Mouse (Mus musculus): ENCODE measurements around the gene Nhsl2. TPM values are rescaled to one million over a fixed set of nuclear protein-coding genes. Genes with fewer than 3 reads are reported as not detected.
A peak's percentile ranks its signal among the peaks of the same experiment; 100 is the strongest.
"Not testable (repeated sequence)": the region's sequence is repeated elsewhere in the genome, so short reads cannot be mapped to it uniquely, and the experiment has no call there.

The Nhsl2 gene
- 10 to 100 TPM in 1 of 4 experiments, 1 to 10 TPM in 3; 4.4 to 11.5 (median 5.7) TPM for total RNA-seq (2022)

DNA sequence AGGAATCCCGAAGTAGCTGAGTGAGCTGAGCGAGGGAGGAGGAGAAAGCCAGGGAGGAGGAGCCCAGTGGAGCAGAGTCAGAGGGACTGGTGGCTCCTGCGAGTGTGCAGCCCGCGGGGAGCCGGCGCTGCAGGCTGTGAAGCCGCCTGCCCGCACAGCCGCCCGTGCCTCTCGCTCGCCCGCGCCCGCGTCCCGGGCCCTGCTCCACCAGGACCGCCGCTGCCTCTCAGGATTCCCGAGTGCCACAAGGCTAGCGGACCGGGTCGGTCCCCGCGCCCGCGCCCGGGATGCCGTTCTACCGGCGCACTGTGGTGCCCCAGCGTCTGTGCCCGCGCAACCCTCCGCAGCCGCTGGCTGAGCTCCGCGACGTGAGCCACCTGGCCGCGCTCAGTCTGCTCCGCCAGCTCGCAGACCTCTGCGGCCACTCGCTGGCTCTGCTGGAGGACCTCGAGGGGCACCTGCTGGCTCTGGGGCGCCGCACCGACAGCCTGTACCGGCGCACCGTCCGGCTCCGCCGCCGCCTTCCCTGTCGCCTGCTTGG, at the start of gene Nhsl2:
Gene Nhsl2, plus strand, starts transcription at position 105 of the 541 bp plus-strand sequence.
- no peak for DNase-seq

GRCm38 (mm10) chrX:101805512-101805911, 43.7 kb upstream of the Nhsl2 start:
- no peak for DNase-seq

DNA sequence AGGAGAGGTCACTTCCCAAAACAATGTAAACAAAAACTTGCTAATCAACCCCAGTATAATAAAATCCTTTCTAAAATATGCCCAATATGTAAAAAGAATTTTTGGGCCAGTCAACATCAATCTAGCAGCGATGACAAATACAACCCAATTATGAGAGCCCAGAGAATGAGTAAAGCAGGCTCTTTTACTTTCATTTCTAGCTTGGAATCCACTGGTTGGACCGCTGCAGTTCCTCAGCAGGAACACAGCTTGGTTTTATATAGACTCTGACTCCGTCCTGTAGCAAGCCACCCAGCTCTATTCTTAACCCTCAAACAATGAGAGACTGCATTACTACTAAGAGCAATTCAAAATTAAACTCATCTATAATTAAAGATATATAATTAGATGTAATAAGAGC, 37.4 kb upstream of the Nhsl2 start:
- DNase-seq: no peak

DNA sequence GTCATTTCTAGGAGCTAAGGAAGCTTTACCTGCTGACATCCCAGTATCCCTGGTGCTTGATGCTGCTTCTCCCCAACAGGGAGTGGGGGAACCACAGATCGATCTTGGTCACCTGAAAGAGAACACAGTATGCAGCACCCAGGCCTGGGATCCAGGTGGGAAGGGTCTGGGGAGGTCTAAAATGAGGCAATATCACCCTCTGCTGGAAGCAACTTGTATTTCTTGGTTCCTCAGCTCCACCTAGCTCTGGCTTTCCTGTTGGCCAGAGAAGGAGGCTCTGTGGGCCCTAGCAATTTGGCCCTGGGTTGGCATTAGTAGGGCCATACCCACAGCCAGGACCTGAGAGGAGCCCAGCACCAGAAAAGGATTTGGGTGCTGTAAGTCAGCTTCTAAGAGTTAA, 30.0 kb upstream of the Nhsl2 start:
- DNase-seq: no peak

GRCm38 (mm10) chrX:101819980-101820379, 29.2 kb upstream of the Nhsl2 start:
- DNase-seq: not testable (repeated sequence)

- DNase-seq: no peak
Observed at GRCm38 (mm10) chrX:101847191-101847795, 1.9 kb upstream of the Nhsl2 start.

- DNase-seq: no peak
Observed at GRCm38 (mm10) chrX:101849901-101850551, 841 bp downstream of the Nhsl2 start.

- DNase-seq: no peak
Observed at GRCm38 (mm10) chrX:101851566-101852354, 2.6 kb downstream of the Nhsl2 start.

DNA sequence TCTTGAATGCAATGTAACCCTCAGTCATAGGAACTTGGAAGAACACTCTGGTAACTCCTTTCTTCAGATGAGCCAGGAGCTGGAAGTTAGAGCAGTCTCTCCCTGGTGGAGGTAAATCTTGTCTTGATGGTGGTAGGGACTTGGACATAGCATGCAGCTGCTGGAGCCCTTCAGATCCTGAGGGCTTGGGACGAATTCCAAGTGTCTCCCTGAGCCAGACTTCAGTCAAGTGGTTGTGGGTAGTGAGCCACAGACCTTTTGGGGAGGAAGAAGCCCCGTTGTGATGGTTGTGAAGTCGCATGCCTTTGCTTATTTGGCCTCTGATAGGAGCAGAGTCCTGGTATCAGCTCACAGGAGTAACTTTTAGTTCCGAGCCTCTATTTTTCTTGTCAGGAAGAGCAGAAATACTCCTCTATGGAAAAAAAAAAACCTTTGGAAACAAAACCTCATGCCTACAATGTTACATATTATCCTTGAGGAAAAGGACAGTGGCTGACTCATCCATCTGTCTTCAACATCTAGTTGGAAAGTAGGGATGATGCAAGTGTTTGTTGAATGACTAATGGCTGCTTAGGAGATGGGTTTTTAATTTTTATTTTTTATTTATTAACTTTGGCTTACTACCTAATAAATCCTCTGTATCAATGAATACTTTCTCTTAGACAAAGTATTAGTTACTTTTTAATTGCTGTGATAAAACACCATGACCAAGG, 14.6 kb downstream of the Nhsl2 start:
- DNase-seq: no peak

DNA sequence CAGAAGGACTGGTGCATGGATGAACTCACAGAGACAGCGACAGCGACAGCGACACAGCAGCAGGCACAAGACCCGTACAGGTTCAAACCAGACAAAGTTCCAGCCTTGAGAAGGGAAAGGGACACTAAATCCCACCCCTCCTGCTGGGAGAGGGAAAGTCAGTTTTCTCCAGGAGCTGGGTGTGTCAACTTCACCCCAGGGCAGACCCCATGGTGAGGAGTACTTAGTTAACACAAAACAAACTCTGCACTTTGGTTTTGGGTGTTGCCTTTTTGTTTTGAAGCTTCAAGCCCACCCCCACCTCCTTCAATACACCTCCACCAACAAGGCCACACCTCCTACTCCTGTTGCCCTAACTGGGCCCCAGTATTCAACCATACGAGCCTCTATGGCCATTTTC, 15.6 kb downstream of the Nhsl2 start:
- no peak for DNase-seq

DNA sequence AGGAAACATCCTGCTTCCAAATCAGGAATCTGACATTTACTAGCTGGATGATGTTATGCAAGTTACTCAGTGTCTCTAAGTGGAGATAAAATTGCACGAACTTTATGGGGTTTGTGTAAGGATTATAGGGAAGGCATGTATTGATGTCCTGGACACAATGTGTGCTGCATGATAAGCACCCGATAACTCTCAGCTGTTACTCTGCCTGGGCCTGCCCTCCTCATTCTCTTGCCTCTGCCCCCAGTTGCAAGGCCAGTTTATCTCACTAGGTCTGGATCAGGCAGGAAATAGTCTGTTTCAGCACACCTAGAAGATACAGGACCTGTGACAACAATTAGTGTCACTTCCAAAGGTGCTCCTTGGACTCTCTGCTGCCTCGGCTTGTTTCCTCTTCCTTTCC, 25.0 kb downstream of the Nhsl2 start:
- no peak for DNase-seq

DNA sequence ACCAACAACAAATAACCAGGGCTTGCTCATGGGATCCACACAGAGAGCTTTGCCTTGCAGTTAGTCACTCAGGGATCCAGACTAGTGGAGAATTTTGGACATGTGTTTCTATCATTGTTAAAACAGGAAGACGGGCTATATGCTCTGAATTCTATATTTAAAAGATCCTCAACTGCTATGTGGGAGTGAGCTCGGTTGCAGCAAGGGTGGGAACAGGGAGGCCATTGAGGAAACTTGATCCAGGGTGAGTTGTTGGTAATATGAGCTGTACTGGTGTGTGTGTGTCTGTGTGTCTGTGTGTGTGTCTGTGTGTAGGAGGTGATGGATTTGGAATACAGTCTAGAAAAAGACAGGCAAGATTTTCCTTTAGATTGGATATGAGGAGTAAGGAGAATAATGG, 25.7 kb downstream of the Nhsl2 start:
- no peak for DNase-seq

- DNase-seq: no peak
Observed at GRCm38 (mm10) chrX:101876136-101876535, 27.0 kb downstream of the Nhsl2 start.

GRCm38 (mm10) chrX:101877840-101878239, 28.7 kb downstream of the Nhsl2 start:
- no peak for DNase-seq

GRCm38 (mm10) chrX:101878546-101878945, 29.4 kb downstream of the Nhsl2 start:
- DNase-seq: no peak

- peak; percentile 34 for DNase-seq
Observed at GRCm38 (mm10) chrX:101882141-101882751, 33.1 kb downstream of the Nhsl2 start.

DNA sequence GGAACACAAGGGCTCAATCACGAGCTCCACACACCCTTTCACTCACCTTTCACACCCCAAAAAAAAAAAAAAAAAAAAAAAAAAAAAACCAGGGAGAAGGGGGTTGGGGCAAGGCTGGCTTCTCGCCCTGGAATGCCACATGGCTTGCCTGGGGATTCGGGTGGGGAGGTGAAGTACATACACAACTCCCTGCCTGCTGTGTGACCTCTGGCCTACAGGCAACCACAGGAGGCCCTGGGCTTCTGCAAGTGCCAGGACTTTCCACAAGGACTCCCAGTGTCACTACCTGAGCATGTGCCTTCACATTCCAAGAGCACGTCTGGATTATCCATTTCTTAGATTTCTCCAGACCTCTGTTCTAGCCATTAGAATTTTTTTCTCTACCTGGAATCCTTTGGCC, 40.2 kb downstream of the Nhsl2 start:
- DNase-seq: no peak

DNA sequence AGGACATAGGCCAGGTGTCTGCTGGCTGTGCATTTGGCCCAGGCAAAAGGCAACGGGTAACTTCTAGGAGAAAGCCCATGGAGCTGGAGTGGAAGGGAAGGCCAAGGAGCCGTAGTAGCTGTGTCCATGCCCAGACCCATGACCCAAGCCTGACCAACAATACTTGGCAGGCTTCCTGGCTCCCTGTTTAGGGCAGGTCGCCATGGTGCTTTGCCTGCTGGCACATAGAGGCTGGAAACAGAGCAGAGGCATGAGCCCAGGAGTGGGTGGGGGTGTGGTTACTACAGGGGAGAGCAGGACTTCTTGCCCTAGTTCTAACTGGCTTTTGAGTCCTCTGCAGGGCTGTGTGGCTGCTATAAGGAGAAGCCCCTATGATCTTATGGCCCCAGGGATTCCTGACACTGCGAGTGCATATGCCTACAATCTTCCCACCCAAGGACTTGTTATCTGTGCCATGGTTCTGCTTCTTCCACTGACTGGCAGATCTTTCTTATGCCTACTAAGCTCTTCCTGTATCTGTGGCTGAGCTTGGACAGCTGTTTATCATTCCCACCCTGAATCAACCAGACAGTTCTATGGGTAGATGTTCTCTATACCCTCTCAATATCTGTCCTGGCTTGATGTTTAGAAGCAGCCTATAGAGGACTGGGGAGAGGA, 40.8 kb downstream of the Nhsl2 start:
- peak; percentile 19 for DNase-seq

- DNase-seq: no peak
Observed at GRCm38 (mm10) chrX:101893796-101894195, 44.6 kb downstream of the Nhsl2 start.

GRCm38 (mm10) chrX:101898341-101898740, 49.2 kb downstream of the Nhsl2 start:
- DNase-seq: no peak

DNA sequence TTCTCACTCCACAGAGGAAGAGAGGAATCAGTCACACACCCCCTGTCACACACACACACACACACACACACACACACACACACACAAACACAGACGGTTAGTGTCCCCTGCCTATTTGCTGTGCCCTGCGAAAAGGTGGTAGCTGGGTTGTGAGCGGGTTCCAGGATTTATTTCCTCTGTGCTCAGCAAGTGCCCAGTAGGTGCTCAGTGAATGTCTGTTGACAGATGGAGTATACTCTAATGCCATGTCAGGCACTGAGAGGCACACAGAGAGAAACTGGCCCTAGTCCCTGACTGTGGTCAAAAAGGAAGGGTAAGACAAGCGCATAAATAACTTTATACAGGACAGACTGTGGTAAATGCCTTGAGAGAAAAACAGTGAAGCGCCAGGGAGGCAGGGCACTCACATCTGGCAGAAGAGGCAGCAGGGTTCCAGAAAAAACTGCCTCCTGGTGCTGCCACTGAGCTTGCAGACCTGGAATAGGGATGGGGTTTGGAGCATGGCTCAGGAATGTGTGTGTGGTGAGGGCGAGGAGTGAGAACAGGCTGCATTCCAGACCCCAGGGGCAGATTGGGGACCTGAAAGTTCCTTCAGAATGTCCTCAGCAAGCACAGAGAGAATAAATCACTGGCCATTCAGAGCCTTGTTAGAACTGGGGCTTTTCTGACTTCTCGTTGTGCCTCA, 52.8 kb downstream of the Nhsl2 start:
- DNase-seq: no peak

Measured in adrenal gland, adult 8-10 months (tissue).